Mouse (Mus musculus) heart, postnatal 25 days (tissue): ENCODE measurements around the gene Zfp316. TPM values are rescaled to one million over a fixed set of nuclear protein-coding genes. Genes with fewer than 3 reads are reported as not detected.

Source experiments
- DNase-seq: peaks from one replicate; pipeline ENCODE4 v3.0.0; 2022; ENCODE audit warnings: low spot score
- intact Hi-C: fragments of 180-260 bp; cut with DNase I; formaldehyde crosslinking; loops from one replicate; pipeline ENCODE4 v1.15.1; 2025
- total RNA-seq, 2 experiments: library from RNA; stranded (reverse); gene quantifications; 2 replicates each; pipeline ENCODE4 v1.2.3; 2021

Gene Zfp316
- total RNA-seq, 2 experiments from 2014 or later: 4.8 to 5.7 TPM

DNA sequence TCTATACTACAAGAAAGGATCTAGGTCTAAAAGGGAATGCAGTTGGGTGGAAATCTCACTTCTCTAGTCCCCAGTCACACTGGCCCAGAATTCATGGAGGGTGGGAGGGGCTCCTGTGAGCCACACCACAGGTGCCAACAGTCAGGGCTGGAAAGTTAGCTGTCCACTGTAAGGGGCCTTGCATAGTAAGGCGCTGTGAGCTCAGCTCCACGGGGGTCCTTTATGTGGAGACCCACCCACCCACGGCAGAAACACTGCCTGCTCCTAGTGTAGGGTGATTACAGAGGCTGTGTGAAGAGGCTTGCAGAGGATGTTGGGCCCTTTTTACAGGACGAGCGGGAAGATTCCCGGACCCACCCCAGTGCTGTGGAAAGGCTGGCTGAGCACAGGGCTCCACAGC, 17.8 kb downstream of the Zfp316 start:
- intact Hi-C loops: no loop called here
- no peak for DNase-seq

GRCm38 (mm10) chr5:143244926-143245325, 24.9 kb downstream of the Zfp316 start:
- intact Hi-C loops: no loop called here
- DNase-seq: no peak

GRCm38 (mm10) chr5:143236036-143236435, 33.8 kb downstream of the Zfp316 start:
- no peak for DNase-seq
- intact Hi-C loops: no loop called here

DNA sequence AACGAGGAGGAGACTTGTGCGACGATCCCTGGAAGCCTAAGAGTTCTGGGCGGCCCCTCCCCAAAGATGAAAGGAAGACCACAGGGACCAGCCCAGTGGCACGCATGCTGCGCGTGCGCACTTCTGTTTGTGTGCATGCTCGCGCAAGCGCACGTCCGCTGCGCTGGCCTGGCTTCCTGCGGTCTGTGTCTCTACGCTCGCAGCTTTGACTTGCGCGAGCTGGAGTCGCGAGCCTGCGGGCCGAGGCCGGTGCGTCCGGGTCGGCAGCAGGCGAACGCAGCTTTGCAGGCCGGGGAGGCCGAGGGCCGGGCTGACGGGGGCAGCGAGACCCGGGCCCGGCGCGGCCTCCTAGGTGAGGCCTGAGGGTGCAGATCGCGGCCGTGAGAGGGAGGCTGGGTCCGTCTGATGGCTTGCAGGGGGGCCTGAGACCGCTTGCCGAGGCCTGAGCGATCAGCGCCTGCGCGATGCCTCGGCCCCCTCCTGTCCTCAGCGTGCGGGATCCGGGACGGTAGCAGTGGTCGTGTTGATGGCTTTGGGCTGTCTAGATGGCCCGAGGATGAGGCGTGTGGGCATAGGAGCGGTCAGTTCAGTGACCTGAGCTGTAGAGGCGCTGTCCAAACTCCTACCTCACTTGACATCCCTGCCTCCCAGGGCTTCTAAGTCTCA, 34.7 kb downstream of the Zfp316 start, which contains the start of gene Zfp12:
Zfp12 (plus strand) TSS at position 136 of the 666 bp plus-strand sequence.
- peak; percentile 92 for DNase-seq
- intact Hi-C loops: loop anchor here (1.0 kb wide), 1 partner anchor 55 kb away; the partner anchor contains the start of gene Rbak

- no peak for DNase-seq
- intact Hi-C loops: no loop called here
These were observed 43.0 kb downstream of the Zfp316 start, which contains the start of gene Spdye4a for GRCm38 (mm10) chr5:143226790-143227189. Spdye4a (minus strand) TSS chr5:143226890.

DNA sequence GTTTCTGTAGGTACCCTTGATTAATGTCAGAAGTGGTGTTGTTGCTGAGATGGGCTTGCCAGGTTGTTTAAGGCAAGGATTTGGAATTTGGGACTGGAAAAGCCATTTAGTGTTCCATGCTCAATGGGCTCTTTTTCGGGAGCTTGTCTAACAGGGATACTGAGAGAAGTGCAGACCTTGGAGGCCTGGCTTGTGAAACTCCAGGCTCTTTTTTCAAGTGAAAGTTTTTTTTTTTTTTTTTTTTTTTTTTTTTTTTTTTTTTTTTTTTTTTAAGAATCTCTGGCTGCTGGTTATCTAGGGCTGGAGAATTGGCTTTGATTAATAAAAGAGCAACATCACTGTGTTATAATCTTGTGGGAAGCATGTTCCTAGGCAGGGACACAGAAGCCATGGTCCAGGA, 47.5 kb downstream of the Zfp316 start:
- intact Hi-C loops: no loop called here

DNA sequence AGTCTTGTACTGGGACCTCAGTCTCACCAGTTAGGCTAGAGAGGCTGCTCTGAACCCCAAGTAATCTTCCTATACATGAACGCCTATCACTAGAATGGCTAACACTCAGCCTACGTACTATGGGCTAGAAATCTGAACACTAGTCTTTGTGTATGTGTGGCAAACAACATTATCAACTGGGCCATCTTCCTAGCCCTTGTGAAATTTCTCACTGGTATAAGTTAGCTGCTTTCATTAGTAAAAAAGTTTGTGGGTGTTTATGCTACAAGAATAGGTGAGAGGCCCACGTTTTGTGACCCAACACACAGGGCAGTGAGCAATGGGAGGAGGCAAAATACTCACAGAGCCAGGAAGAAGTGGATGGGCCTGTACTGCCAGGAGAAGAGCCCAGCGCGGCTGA, 48.8 kb downstream of the Zfp316 start:
- no peak for DNase-seq
- intact Hi-C loops: no loop called here

More for the DNA sequence above, 47.5 kb downstream of the Zfp316 start:
- DNase-seq: no peak

DNA sequence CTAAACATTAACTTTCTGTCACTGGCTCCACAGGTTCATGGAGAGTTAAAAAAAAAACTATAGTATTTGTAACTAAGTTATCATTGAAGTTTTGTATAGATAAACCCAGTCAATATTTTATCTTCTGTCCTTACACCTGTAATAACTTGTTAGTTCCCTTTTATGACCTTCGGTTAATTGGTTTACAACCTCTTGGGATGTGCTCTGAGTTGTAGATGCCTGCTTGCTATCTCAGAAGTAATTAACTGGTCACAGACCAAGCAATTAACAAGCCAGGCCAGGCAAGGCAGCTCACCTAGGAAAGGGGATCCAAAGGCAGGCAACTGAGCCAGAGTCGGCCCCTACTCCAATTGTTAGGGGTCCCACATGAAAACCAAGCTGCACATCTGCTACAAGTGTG, 56.0 kb downstream of the Zfp316 start:
- intact Hi-C loops: no loop called here
- no peak for DNase-seq

DNA sequence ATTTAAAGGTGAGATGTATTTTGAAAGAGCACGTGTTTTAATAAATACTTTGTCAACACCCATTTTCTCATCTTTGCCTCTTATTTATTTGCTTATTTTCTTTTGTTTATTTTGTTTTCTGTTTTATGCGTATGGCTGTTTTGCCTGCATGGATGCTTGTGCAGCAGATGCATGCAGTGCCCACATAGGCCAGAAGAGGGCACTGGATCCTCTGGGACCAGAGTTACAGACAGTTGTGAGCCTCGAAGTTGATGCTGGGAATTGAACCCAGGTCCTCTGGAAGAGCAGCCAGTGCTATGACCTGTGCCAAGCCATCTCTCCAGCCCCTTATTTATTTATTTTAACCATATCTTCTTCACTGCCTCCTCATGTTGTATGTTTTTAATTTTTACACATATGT, 64.8 kb downstream of the Zfp316 start:
- DNase-seq: no peak
- intact Hi-C loops: no loop called here

Other genes starting within 250 kb of the Zfp316 start
- 10 to 100 TPM; 22.8 to 26.2 TPM for gene Rnf216, start 157.0 kb downstream of the Zfp316 start, total RNA-seq
- gene Olfr718-ps1, start 122.4 kb downstream of the Zfp316 start, total RNA-seq: not detected
- 1 to 10 TPM; 3.9 to 5.4 TPM for gene Rbak, start 89.2 kb downstream of the Zfp316 start, total RNA-seq
- not detected for gene Spdye4b, start 89.0 kb downstream of the Zfp316 start, total RNA-seq
- not detected for gene Spdye4a, start 43.1 kb downstream of the Zfp316 start, total RNA-seq
- gene Zfp12, start 34.9 kb downstream of the Zfp316 start, total RNA-seq: 10 to 100 TPM in 1 of 2 experiments, 1 to 10 TPM in 1; 9.5 to 11.0 TPM
- under 1 TPM in 1 of 2 experiments, not detected in 1; 0.25 TPM for gene Zfp853, start 23.6 kb upstream of the Zfp316 start, total RNA-seq
- 10 to 100 TPM; 14.1 to 17.2 TPM for gene E130309D02Rik, start 45.3 kb upstream of the Zfp316 start, total RNA-seq
- gene Zdhhc4, start 59.2 kb upstream of the Zfp316 start, total RNA-seq: 10 to 100 TPM; 26.4 to 29.8 TPM
- not detected for gene Grid2ip, start 87.3 kb upstream of the Zfp316 start, total RNA-seq
- gene Kdelr2, start 133.8 kb upstream of the Zfp316 start, total RNA-seq: 10 to 100 TPM; 55.6 to 58.0 TPM
- 1 to 10 TPM; 7.6 to 8.2 TPM for gene Daglb, start 194.6 kb upstream of the Zfp316 start, total RNA-seq